ENCODE assay signal across 10 mouse cellular contexts in the genomic region with DNA sequence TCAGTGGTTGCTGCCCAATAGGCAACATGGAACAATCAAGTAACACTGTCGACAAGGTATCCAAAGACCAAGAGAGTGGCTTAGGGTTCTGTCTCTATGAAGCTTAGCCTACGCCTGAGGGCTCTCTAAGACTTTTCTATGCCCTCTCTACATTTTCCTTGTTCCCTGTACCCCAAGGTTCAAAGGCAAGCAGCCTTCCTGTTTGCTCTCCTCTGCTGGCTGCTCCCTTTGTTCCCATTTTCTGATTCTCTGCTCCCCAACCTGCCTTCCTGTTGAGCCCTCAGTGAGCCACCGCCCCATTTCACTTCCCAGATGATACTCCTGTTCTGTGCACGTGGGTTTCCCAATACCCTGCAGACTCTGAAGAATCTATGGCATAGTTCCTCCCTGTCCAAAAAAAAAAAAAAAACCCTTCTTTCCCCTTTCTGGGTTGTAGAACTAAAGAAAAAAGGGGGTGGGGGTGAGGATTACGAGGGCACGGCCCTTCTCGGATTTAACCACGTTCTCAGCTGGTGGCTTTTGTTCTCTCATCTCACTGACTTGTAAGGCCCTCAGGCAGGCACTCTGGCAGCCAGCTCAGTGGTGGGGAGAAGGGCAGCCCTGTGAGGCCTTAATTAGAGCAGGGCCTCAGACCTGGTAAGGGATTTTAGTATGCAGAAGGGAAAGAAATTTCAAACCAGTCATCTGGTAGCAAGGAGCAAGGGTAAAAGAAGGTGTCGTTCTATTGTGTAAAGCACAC. TPM values are rescaled to one million over a fixed set of nuclear protein-coding genes. Genes with fewer than 3 reads are reported as not detected.
DNase-seq lines count a peak whose midpoint lies in the region; ATAC-seq lines count a peak whose summit lies in the region.
"Had no signal": no experiment of that assay in that cellular context is flagged by ENCODE, and none has a peak within 500 bp of the region (broad histone marks: within the 10 kb centered on the region; RNA-seq: fewer than 3 reads in every experiment).

No protein-coding gene starts in this region.

- no peaks in the 10 kb centered on the region for H3K9me3 ChIP-seq in heart, embryonic 13.5 days
- H3K9me3 ChIP-seq in midbrain, embryonic 15.5 days = no peaks in the 10 kb centered on the region
- H3K9me3 ChIP-seq: lung, embryonic 15.5 days had no signal

- intact Hi-C loops in heart, postnatal 25 days (cut with DNase I) = no loop called here

- 42% methylated on average over 9 of the region's 9 CpGs for WGBS in heart, embryonic 13.5 days
- 11% methylated on average over 9 of the region's 9 CpGs for WGBS in midbrain, embryonic 15.5 days

- peak overlapping the region; percentile 46; the same call in 1 of the 2 replicates for H3K27ac ChIP-seq in heart, embryonic 13.5 days (replicated peaks)
- H3K27ac ChIP-seq in midbrain, embryonic 15.5 days = peak overlapping the region; percentile 60
- H3K27ac ChIP-seq: lung, embryonic 15.5 days had no signal

- H3K4me3 ChIP-seq in heart, embryonic 13.5 days = no peak overlapping the region
- H3K4me3 ChIP-seq in midbrain, embryonic 15.5 days = no peak overlapping the region
- H3K4me3 ChIP-seq: lung, embryonic 15.5 days had no signal

- DNase-seq in heart, postnatal 25 days (ENCODE audit: low spot score) = no peak
- peak; percentile 50 for DNase-seq in brain, adult 2 months (ENCODE audit: low read depth, low spot score)
- peak; percentile 26 for DNase-seq in forelimb bud, embryonic 11.5 days (ENCODE audit: low read depth, low spot score)
- no peak for DNase-seq in lung, postnatal 4 days
- no peak for DNase-seq in frontal cortex, postnatal 36 days (ENCODE audit: low spot score in 2 of 2)
- no peak for DNase-seq in adrenal gland, adult 8-10 months
- DNase-seq: kidney, adult 18-20 months had no signal

- H3K27me3 ChIP-seq in heart, embryonic 13.5 days (replicated peaks) = no peaks in the 10 kb centered on the region
- H3K27me3 ChIP-seq in midbrain, embryonic 15.5 days (replicated peaks) = no peaks in the 10 kb centered on the region
- H3K27me3 ChIP-seq: lung, embryonic 15.5 days had no signal

- no peak overlapping the region for H3K4me2 ChIP-seq in heart, embryonic 13.5 days
- H3K4me2 ChIP-seq in midbrain, embryonic 15.5 days = peak overlapping the region; percentile 40
- H3K4me2 ChIP-seq: lung, embryonic 15.5 days had no signal

- H3K4me1 ChIP-seq in heart, embryonic 13.5 days = peaks cover 72% of the 10 kb centered on the region
- peaks cover 63% of the 10 kb centered on the region for H3K4me1 ChIP-seq in midbrain, embryonic 15.5 days

- 0 out of 2 replicates have a peak overlapping the region, but pooled peaks have one; percentile 8 for H3K9ac ChIP-seq in heart, embryonic 13.5 days
- no peak overlapping the region for H3K9ac ChIP-seq in midbrain, embryonic 15.5 days
- H3K9ac ChIP-seq: lung, embryonic 15.5 days had no signal

- peaks cover 3% of the 10 kb centered on the region; the same call in 1 of the 2 replicates for H3K36me3 ChIP-seq in heart, embryonic 13.5 days
- no peaks in the 10 kb centered on the region for H3K36me3 ChIP-seq in midbrain, embryonic 15.5 days (replicated peaks)
- H3K36me3 ChIP-seq: lung, embryonic 15.5 days had no signal

- ATAC-seq in heart, embryonic 13.5 days (ENCODE audit: extremely low read depth, insufficient number of reproducible peaks, low FRiP score, low TSS enrichment) = no peak
- ATAC-seq in midbrain, embryonic 15.5 days (replicated peaks) = peak; percentile 59

RNA-seq across cellular contexts. Expression of gene Zbtb38, which starts 26.9 kb away (rescaled TPM):
- 27.1 and 31.3 TPM in 2 replicates for polyA plus RNA-seq in heart, embryonic 13.5 days (2015; fragmentation: Nextera tagmentation; extraction: Ambion mirVana)
- total RNA-seq in heart, postnatal 25 days (2021) = 10 to 100 TPM; 32.5 to 37.7 TPM
- polyA plus RNA-seq in midbrain, embryonic 15.5 days (2015; fragmentation: Nextera tagmentation; extraction: Ambion mirVana) = 57.2 and 59.2 TPM in 2 replicates
- total RNA-seq in adrenal gland, adult 8-10 months (2022) = 10 to 100 TPM; 55.4 to 88.4 (median 70.5) TPM

Comparison
In these comparisons a context has a peak if more than half of its experiments do, and no peak if none do; other contexts are left out.
1. DNase-seq: peak in brain, adult 2 months (single experiment) and forelimb bud, embryonic 11.5 days (single experiment); none in heart, postnatal 25 days (single experiment), lung, postnatal 4 days (0 of 2), frontal cortex, postnatal 36 days (0 of 2) and adrenal gland, adult 8-10 months (single experiment).